Mouse (Mus musculus): ENCODE data around the gene Umod.

Gene Umod

GRCm38 (mm10) chr7:119479256-119479655, at the start of gene Umod:
Gene Umod, minus strand, starts transcription at chr7:119479282.
- in situ Hi-C loops (cut with MboI, MseI), result no loop called here

- in situ Hi-C loops (cut with MboI, MseI), result no loop called here
These were observed 49.5 kb upstream of the Umod start for GRCm38 (mm10) chr7:119528617-119529016.

GRCm38 (mm10) chr7:119527548-119527947, 48.5 kb upstream of the Umod start:
- in situ Hi-C loops (cut with MboI, MseI), result no loop called here

- in situ Hi-C loops (cut with MboI, MseI), result no loop called here
These were observed 48.1 kb upstream of the Umod start for GRCm38 (mm10) chr7:119527135-119527534.

- in situ Hi-C loops (cut with MboI, MseI), result no loop called here
These were observed 47.4 kb upstream of the Umod start for GRCm38 (mm10) chr7:119526486-119526885.

GRCm38 (mm10) chr7:119525881-119526281, 46.8 kb upstream of the Umod start:
- in situ Hi-C loops (cut with MboI, MseI), result no loop called here

GRCm38 (mm10) chr7:119523389-119523788, 44.3 kb upstream of the Umod start, which contains the start of gene Pdilt:
Gene Pdilt, minus strand, starts transcription at chr7:119523489.
- in situ Hi-C loops (cut with MboI, MseI), result no loop called here

GRCm38 (mm10) chr7:119522385-119522784, 43.3 kb upstream of the Umod start:
- in situ Hi-C loops (cut with MboI, MseI), result no loop called here

GRCm38 (mm10) chr7:119521816-119522215, 42.7 kb upstream of the Umod start:
- in situ Hi-C loops (cut with MboI, MseI), result no loop called here

- in situ Hi-C loops (cut with MboI, MseI), result loop anchor here (5.0 kb wide), 1 partner anchor 752 kb away; no protein-coding TSS in a partner anchor
These were observed 40.6 kb upstream of the Umod start for GRCm38 (mm10) chr7:119519654-119520053.

GRCm38 (mm10) chr7:119519163-119519562, 40.1 kb upstream of the Umod start, which contains the start of gene Acsm5:
Gene Acsm5, plus strand, starts transcription at chr7:119519463.
- in situ Hi-C loops (cut with MboI, MseI), result loop anchor here (5.0 kb wide), 1 partner anchor 752 kb away; no protein-coding TSS in a partner anchor

GRCm38 (mm10) chr7:119516272-119516558, 37.1 kb upstream of the Umod start:
- in situ Hi-C loops (cut with MboI, MseI), result loop anchor here (5.0 kb wide), 1 partner anchor 749 kb away; no protein-coding TSS in a partner anchor

GRCm38 (mm10) chr7:119515492-119516271, 36.6 kb upstream of the Umod start:
- in situ Hi-C loops (cut with MboI, MseI), result loop anchor here (5.0 kb wide), 1 partner anchor 748 kb away; no protein-coding TSS in a partner anchor

- in situ Hi-C loops (cut with MboI, MseI), result loop anchor here (5.0 kb wide), 1 partner anchor 501 kb away; no protein-coding TSS in a partner anchor
These were observed 34.0 kb upstream of the Umod start for GRCm38 (mm10) chr7:119513056-119513455.

GRCm38 (mm10) chr7:119511143-119511542, 32.1 kb upstream of the Umod start:
- in situ Hi-C loops (cut with MboI, MseI), result loop anchor here (5.0 kb wide), 1 partner anchor 499 kb away; no protein-coding TSS in a partner anchor

- in situ Hi-C loops (cut with MboI, MseI), result loop anchor here (10.0 kb wide), 1 partner anchor 1505 kb away; no protein-coding TSS in a partner anchor
These were observed 11.1 kb upstream of the Umod start for GRCm38 (mm10) chr7:119490041-119490780.

- in situ Hi-C loops (cut with MboI, MseI), result loop anchor here (5.0 kb wide), 1 partner anchor 96 kb away; no protein-coding TSS in a partner anchor
These were observed 7.6 kb upstream of the Umod start for GRCm38 (mm10) chr7:119486683-119487082.

GRCm38 (mm10) chr7:119484154-119484553, 5.1 kb upstream of the Umod start:
- in situ Hi-C loops (cut with MboI, MseI), result loop anchor here (5.0 kb wide), 1 partner anchor 48 kb away; no protein-coding TSS in a partner anchor

- in situ Hi-C loops (cut with MboI, MseI), result no loop called here
These were observed 2.3 kb downstream of the Umod start for GRCm38 (mm10) chr7:119476500-119477389.

GRCm38 (mm10) chr7:119459185-119459584, 19.9 kb downstream of the Umod start, which contains the start of gene Gp2:
Gene Gp2, minus strand, starts transcription at chr7:119459285.
- in situ Hi-C loops (cut with MboI, MseI), result no loop called here

- in situ Hi-C loops (cut with MboI, MseI), result no loop called here
These were observed 24.9 kb downstream of the Umod start for GRCm38 (mm10) chr7:119454192-119454591.

All from regulatory T cell (primary cell).